Mouse (Mus musculus) CH12.LX (cell line): ENCODE measurements around the gene Rac1.

Experiments
- BHLHE40 ChIP-seq: IDR thresholded peaks from 2 replicates; pipeline ENCODE4 v1.6.1; 2011; ENCODE audit warnings: mild to moderate bottlenecking, low read depth, low read length, improper control_type of control experiment
- CTCF ChIP-seq, 2 experiments: IDR thresholded peaks in 1 of 2; conservative IDR thresholded peaks in 1 of 2; 2 replicates each; pipeline ENCODE4 v1.5.1; 2011 to 2012; ENCODE audit warnings: low read depth in 2 of 2, low read length in 2 of 2, improper control_type of control experiment in 1 of 2, inconsistent platforms in 1 of 2, mild to moderate bottlenecking in 1 of 2, moderate library complexity in 1 of 2
- ELF1 ChIP-seq: IDR thresholded peaks from 2 replicates; pipeline ENCODE4 v1.6.1; 2014; ENCODE audit warnings: low read depth, mild to moderate bottlenecking, inconsistent platforms, low read length, improper control_type of control experiment
- MEF2A ChIP-seq: IDR thresholded peaks from 2 replicates; pipeline ENCODE4 v1.6.1; 2014; ENCODE audit warnings: low read depth, mild to moderate bottlenecking, inconsistent platforms, low read length, improper control_type of control experiment, borderline replicate concordance
- ZKSCAN1 ChIP-seq: IDR thresholded peaks from 2 replicates; pipeline ENCODE4 v1.6.1; 2012; ENCODE audit warnings: low read depth, inconsistent platforms, low read length, improper control_type of control experiment, borderline replicate concordance

- TF ChIP-seq CTCF (conservative IDR thresholded peaks at IDR 0.05 in 1 of 2, IDR thresholded peaks at IDR 0.05 in 1 of 2; ENCODE audit: low read depth in 2 of 2, low read length in 2 of 2) = no peak
- TF ChIP-seq BHLHE40 = no peak
- no peak for TF ChIP-seq ELF1
- TF ChIP-seq ZKSCAN1 = no peak
- TF ChIP-seq MEF2A = no peak
Observed at GRCm38 (mm10) chr5:143502899-143503557, 24.8 kb downstream of the Rac1 start.
